In genomic region chr13:63563781-63564625, GRCm38 (mm10) we compare ENCODE assay signal across 8 mouse cellular contexts. TPM values are rescaled to one million over a fixed set of nuclear protein-coding genes. Genes with fewer than 3 reads are reported as not detected.
DNase-seq lines count a peak whose midpoint lies in the region; ATAC-seq lines count a peak whose summit lies in the region.

No protein-coding gene starts in this region.

- H3K36me3 ChIP-seq in hindbrain, embryonic 16.5 days (ENCODE audit: control insufficient read depth, insufficient read depth, low read length), result no peaks in the 10 kb centered on the region
- no peaks in the 10 kb centered on the region for H3K36me3 ChIP-seq in midbrain, embryonic 16.5 days (ENCODE audit: control insufficient read depth, insufficient read depth, low read length)
- peaks cover 24% of the 10 kb centered on the region for H3K36me3 ChIP-seq in stomach, embryonic 14.5 days (ENCODE audit: control insufficient read depth, insufficient read depth, low read length)

- peak; percentile 50 for DNase-seq in CD4-positive, CD25-positive, alpha-beta regulatory T cell, adult 2 months (ENCODE audit: low read depth, low spot score)
- peak; percentile 71 for DNase-seq in cerebellum, adult 9-10 months
- peak; percentile 40 for DNase-seq in gastrocnemius, adult 18-20 months (ENCODE audit: low spot score)
- DNase-seq in liver, result peak; percentile 53

- H3K4me1 ChIP-seq in hindbrain, embryonic 16.5 days (ENCODE audit: control insufficient read depth, insufficient read depth, low read depth, low read length), result peaks cover 28% of the 10 kb centered on the region
- H3K4me1 ChIP-seq in midbrain, embryonic 16.5 days (ENCODE audit: control insufficient read depth, insufficient read depth, low read length), result peaks cover 39% of the 10 kb centered on the region
- H3K4me1 ChIP-seq in stomach, embryonic 14.5 days (ENCODE audit: control insufficient read depth, insufficient read depth, low read length), result peaks cover 18% of the 10 kb centered on the region

- peak overlapping the region; percentile 93 for H3K4me3 ChIP-seq in hindbrain, embryonic 16.5 days (ENCODE audit: low read length)
- peak overlapping the region; percentile 90 for H3K4me3 ChIP-seq in midbrain, embryonic 16.5 days (ENCODE audit: low read depth, low read length)
- peak overlapping the region; percentile 95 for H3K4me3 ChIP-seq in stomach, embryonic 14.5 days (ENCODE audit: low read depth, low read length)

- H3K27me3 ChIP-seq in hindbrain, embryonic 16.5 days (replicated peaks; ENCODE audit: control insufficient read depth, insufficient read depth, low read length), result no peaks in the 10 kb centered on the region
- peaks cover under 1% of the 10 kb centered on the region; the same call in 1 of the 2 replicates for H3K27me3 ChIP-seq in midbrain, embryonic 16.5 days (ENCODE audit: control insufficient read depth, insufficient read depth, low read depth, low read length)
- no peaks in the 10 kb centered on the region for H3K27me3 ChIP-seq in stomach, embryonic 14.5 days (ENCODE audit: control insufficient read depth, insufficient read depth, low read length)

- peak overlapping the region; percentile 98 for H3K4me2 ChIP-seq in hindbrain, embryonic 16.5 days (ENCODE audit: low read length)
- peak overlapping the region; percentile 99 for H3K4me2 ChIP-seq in midbrain, embryonic 16.5 days (ENCODE audit: low read length)
- H3K4me2 ChIP-seq in stomach, embryonic 14.5 days (replicated peaks; ENCODE audit: low read depth, low read length), result peak overlapping the region; percentile 95

- ATAC-seq in CD4-positive, CD25-positive, alpha-beta regulatory T cell, adult 4 months, result no peak
- no peak for ATAC-seq in hindbrain, embryonic 16.5 days
- no peak for ATAC-seq in midbrain, embryonic 16.5 days
- ATAC-seq in stomach, embryonic 14.5 days (ENCODE audit: insufficient number of reproducible peaks, insufficient read depth, low FRiP score, low read depth), result no peak

- H3K9ac ChIP-seq in hindbrain, embryonic 16.5 days (ENCODE audit: low read depth, low read length), result peak overlapping the region; percentile 95
- H3K9ac ChIP-seq in midbrain, embryonic 16.5 days (ENCODE audit: low read depth, low read length), result peak overlapping the region; percentile 91
- peak overlapping the region; percentile 100 for H3K9ac ChIP-seq in stomach, embryonic 14.5 days (replicated peaks; ENCODE audit: low read depth, low read length)

- WGBS in hindbrain, embryonic 16.5 days, result under 1% methylated on average over 48 of the region's 51 CpGs
- under 1% methylated on average over 50 of the region's 51 CpGs for WGBS in midbrain, embryonic 16.5 days
- under 1% methylated on average over 51 of the region's 51 CpGs for WGBS in stomach, embryonic 14.5 days

- H3K27ac ChIP-seq in hindbrain, embryonic 16.5 days (ENCODE audit: low read depth, low read length), result peak overlapping the region; percentile 98
- H3K27ac ChIP-seq in midbrain, embryonic 16.5 days (ENCODE audit: low read length), result peak overlapping the region; percentile 96
- H3K27ac ChIP-seq in stomach, embryonic 14.5 days (ENCODE audit: low read length), result peak overlapping the region; percentile 99

- H3K9me3 ChIP-seq in hindbrain, embryonic 16.5 days (ENCODE audit: control insufficient read depth, low read length), result no peaks in the 10 kb centered on the region
- no peaks in the 10 kb centered on the region for H3K9me3 ChIP-seq in midbrain, embryonic 16.5 days (replicated peaks; ENCODE audit: control insufficient read depth, low read length, poor library complexity, severe bottlenecking)
- no peaks in the 10 kb centered on the region for H3K9me3 ChIP-seq in stomach, embryonic 14.5 days (ENCODE audit: control insufficient read depth, low read depth, low read length)

RNA-seq across cellular contexts. Expression of gene Ptch1, which starts 9.4 kb away (rescaled TPM):
- polyA plus RNA-seq in CD4-positive, CD25-positive, alpha-beta regulatory T cell, adult 4 months (2017; shearing (Covaris generic)), result 10 to 100 TPM; 13.6 to 15.9 TPM
- total RNA-seq in gastrocnemius, adult 18-20 months (2021), result 1 to 10 TPM; 5.7 to 8.5 TPM
- polyA plus RNA-seq in hindbrain, embryonic 16.5 days (2015; fragmentation: Nextera tagmentation; extraction: Ambion mirVana), result 15.3 and 17.3 TPM in 2 replicates
- 14.3 and 15.0 TPM in 2 replicates for polyA plus RNA-seq in midbrain, embryonic 16.5 days (2015; fragmentation: Nextera tagmentation; extraction: Ambion mirVana)
- polyA plus RNA-seq in stomach, embryonic 14.5 days (2014; fragmentation: Nextera tagmentation; extraction: Ambion mirVana), result 71.5 and 79.8 TPM in 2 replicates
